Mouse (Mus musculus) adrenal gland, postnatal 4 days (tissue): Measurements from ENCODE around the gene Birc7. TPM values are rescaled to one million over a fixed set of nuclear protein-coding genes. Genes with fewer than 3 reads are reported as not detected.

Source experiments
- DNase-seq, 2 experiments: peaks; one replicate each; pipeline ENCODE4 v3.0.0; 2021 to 2022; ENCODE audit warnings: low spot score in 2 of 2, mixed read lengths in 2 of 2
- long read RNA-seq, 2 experiments: library from polyadenylated mRNA; stranded (forward); transcript quantifications; one replicate each; pipeline ENCODE4 v2.0.0; 2021
- total RNA-seq, 2 experiments: library from RNA; stranded (reverse); gene quantifications; 2 replicates each; pipeline ENCODE4 v1.2.3; 2021

Birc7 gene
- not detected for total RNA-seq
- long read RNA-seq, experiment 1, result 0 reads
- long read RNA-seq, experiment 2, result 0 reads

DNA sequence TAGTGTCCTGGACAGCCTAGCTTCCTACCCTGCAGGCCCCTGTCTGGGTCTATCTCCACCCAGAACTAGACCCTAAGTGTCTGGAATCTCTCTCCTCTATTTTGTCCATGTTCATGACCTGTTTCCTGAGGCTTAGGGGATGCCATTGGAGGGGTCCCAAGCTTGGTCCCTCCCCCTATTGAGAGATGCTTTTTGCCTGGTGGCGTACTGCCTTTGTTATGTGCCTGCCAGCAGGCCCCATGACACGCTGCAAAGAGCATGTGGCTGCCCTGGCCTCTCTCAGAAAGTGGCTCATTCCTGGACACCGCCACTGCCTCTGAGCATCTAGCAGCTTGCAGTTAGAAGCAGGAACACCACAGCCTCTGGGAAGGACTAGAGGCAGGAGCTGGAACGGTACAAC lies at the start of gene Birc7:
Gene Birc7 (plus strand): TSS at position 301 of the 400 bp plus-strand sequence.
- no peak for DNase-seq

DNA sequence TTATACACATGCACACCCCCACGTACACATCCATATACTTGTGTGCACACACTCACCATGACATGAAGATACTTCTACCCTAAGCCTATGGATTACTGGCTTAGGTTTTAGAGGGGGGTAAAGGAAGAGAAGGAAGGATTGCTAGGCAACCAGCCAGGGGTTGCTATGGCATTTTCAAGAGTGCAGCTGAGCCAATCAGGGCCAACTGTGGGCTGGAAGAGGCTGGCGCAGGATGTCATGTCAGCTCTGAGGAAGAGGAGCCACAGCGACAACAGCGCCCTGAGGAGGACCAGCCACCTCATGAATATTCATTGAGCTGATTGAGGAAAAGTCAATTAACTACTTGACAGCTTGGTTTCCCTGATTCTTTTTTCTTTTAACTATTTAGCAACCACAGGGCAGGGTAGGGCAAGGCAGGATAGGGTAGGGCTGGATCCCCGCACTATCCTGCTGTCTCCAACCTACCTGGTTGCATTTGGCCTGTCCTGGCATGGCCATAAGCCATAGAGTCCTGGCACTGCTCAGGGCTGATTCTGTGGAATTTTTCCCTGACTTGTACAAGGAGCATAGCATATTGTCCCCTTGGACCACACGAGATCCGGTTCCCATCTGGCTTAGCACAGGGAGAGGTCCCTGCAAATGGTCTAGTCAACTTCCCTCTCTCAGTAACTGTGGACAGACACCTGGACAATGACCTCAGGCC lies 49.3 kb upstream of the Birc7 start:
- DNase-seq, result no peak

DNA sequence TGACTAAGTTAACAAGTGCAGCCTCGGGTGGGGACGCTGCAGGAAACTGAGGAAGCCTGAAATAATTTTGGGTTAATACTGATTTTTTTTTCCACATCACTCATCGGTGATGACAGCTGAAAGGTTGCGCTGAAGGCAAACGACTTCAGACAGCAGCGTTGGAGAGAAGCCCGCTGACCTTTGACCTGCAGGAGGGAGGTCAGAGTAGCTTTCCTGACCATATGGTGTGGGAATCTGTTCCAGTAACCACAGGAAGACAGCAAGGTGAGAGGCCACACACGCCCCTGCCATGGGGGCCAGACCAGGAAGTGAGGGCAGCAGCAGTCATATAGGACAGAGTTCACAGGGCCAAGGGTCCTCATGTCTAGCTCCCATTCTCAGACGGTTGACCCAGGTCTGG lies 47.5 kb upstream of the Birc7 start:
- no peak for DNase-seq

DNA sequence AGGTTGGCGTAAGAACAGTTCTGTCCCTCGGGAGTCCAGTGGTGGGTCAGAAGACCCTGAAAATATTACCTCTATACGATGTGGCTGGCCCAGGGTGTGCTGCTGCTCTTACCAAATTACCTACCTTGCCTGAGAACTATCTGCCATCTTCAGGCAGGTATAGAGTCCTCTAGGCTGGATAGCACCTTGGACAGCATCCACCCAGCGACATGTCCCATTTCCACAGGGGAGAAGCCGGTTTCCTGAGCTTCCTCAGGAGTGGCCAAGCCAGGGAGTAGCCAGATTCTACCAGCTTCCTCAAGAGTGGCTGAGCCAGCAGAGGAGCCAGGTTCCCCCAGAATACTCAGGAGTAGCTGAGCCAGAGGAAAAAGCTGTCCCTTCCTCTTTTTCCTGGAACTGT lies 43.6 kb upstream of the Birc7 start:
- no peak for DNase-seq

DNA sequence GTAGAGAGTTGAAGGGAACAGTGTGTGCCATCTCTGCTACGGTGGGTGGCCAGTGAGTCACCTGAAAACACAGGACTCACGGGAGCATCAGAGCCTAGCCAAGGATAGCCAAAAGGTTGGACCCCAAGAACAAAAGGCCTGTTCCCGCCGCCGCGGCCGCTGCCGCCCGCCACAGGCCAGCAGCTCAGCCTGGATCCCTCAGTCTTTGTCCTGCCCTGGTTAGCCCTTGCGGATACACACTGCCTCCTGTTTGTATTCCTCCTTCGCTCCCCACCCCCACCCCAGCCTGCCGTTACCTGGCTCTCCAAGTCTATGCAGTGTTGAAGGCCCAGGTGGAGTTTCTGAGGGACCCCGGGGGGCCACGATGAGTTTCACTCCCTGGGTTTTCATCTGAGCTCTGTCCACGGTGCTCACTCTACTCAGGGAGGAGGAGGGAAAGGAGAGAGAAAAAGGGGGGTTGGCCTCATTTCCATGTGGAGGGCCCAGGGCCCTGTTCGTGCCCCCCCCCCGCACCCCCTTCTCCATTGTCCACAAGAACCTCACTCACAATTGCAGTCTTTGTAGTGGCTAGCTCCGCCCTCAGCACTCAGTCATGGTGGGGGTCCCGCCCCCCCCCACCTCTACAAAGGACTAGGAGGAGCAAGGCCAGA lies 39.4 kb upstream of the Birc7 start:
- DNase-seq, result no peak

DNA sequence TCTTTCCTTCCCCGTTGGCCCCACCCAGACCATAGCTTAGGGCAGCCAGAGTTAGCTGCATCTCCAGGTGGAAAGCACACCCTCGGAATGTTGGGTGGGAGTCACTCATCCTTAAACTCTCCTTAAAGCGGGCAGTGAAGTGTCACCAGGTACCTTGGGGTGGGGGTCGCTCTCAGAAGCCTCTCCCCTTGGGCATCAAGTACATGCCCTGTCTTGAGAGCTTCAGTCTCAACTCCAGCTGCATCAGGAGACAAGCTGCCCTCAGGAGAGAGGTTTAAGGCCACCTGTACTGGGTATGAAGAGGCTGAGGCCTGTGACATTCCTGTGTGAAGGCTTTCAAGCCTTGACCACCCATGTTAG lies 38.9 kb upstream of the Birc7 start:
- no peak for DNase-seq

DNA sequence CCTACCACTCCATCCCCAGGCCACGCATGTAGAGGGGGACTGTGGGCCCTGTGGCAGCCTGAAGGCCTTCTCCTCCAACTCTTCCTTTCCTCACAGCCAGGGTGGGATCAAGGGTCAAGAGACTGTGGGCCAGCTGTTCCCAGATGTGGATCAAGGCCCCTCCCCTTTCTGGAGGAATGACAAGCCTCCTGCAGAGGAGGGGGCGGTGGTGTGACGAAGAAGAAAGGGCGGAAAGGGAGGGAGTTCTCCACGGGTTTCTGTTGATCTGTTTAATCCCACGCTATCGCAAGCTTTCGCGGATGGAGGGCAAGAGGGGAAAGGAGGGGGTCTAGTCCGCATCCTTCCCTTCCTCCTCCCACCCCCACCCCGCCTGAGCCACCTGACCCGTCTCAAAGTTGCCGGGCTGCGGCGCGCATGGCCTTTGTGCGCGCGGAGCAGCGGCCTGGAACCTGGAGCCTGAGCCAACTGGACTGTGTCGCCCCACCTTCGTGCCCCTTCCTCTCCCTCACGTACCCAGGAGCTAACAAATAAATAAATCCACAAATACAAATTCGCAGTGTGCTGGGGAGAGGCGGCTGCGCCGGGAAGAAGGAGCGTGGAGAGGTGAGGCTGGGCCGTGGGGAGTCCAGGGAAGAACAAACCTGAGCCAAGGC lies 38.3 kb upstream of the Birc7 start:
- no peak for DNase-seq

DNA sequence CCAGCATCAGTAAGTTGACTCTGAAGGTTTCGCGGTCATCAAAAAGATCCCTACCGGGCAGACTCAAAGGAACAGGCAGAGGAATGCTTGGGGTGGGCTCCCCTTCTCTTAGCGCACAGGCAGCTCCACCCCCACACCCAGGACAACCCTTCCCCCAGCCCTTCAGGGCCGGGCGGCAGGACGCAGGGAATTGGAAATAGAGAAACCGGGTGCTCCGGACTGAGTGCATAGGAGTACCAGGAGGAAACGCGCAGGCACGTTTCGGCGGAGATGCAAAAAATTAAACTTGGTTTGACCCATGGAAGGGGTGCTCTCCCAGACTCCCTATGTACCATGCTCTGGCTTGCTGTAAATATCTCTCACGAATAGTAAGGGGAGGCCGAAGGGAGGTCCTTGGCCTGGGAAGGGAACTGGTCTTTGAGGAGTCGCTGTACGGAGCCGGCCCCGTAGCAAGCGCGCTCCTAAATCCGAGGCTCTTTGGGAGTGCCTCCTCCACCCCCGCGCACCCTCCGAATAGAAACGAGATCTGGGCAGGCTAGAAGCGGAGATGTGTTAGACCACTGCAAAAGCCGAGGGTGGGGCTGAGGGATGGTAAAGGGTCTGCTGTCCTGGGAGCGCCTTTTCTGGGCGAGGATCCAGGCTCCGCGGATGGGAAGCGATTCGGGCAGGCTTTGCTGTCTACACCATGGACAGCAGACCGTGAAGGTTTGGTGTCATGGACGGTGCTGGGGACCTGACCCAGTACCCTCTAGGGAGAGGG lies 37.6 kb upstream of the Birc7 start:
- no peak for DNase-seq

DNA sequence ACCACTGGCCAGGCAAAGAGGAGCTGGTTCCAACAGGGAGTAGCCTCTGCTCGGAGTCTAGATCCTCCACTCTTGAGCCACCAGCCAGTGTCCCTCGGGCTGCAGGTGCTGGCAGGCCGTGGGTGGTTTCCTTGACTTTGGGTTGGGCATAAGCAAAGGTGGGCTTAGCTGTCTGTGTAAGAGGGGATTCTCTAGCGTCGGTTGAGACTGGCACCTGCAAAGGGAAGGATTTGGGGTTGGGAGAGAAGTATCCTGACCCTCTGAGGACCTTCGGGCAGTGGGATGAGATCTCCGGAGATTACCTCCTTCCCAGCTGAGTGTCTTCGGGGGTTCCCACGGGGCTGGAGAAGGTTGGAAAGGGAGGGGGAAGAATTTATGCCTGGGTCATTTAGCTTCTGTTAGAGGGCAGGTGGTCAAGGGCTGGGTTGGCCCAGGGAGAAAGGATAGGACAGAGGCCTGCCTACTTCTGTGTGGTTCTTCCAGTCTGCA lies 36.9 kb upstream of the Birc7 start:
- DNase-seq, result no peak

DNA sequence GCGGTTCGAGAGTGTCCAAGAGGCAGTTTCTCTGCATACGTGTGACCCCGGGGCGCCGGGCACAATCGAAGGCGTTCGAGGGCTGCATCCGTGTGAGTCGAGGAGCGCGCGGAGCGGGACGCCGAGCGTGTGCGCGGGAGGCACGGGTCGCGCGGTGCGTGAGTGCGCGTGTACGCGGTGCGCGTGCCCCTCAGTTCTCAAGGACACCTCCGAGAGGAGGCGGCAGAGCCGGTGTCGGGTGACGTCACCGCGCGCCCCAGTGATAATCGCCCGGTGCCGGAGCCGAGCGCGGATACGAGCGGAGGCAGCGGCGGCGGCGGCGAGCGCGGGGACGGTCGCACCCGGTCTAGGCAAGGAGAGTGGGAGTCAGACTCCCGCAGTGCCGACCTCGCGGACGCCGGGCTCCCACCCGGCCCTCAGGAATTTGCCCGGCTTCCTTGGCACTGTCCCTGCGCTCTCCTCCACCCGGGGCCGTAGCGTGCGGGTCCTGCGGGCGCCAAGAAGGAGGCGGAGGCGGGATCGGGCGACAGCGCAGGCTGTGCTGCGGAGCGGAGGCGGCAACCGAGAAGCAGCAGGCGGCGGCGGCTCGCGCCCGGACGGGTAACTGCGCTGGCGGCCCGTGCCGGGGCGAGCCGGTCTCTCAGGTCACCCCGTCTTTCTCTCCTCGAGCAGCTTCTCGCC lies 35.8 kb upstream of the Birc7 start:
- no peak for DNase-seq

DNA sequence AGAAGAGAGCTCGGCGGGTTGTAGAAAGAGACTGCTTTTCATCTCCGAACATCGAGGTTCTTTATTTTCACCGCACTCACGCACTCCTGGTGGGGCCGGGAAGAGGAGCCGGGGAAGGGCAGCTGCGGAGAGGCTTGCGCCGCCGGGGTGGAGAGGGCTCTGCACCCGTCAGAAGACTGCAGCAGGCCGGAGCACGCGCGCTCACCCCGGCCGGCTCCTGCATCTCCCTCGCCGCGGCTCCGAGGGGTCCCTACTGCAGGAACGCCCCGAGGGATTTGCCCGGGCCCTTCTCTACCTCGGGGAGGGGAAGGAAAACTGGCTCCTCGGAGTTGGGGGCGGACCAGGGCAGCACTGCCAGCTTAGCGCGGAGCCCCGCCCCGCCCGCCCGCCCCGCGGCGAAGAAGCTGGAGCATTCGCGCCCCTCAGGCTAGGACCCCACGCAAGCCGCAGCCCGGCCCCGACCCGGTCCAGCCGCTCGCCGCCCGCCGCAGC lies 35.2 kb upstream of the Birc7 start:
- no peak for DNase-seq

DNA sequence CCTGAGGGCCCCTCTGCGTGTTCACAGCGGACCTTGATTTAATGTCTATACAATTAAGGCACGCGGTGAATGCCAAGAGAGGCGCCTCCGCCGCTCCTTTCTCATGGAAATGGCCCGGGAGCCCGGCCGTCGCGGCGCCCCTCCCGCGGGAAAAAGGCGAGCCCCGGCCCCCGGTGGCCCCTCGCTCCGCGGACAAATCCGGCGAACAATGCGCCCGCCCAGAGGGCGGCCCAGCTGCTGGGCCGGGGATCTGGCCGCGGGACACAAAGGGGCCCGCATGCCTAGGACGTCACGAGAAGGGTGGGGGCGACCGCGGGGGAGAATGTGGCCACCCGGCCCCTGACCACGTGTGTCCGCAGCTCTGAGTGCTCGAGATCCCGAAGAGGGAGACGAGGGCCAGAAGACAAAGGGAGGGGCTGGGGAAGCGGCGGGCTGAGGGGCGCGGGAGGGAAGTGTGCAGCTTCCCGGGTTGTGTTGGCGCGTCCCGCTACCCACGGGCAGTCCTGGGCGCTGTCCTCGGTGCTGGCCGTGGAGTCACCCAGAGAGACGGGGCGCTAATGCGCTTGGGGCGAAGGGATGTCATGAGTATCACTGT lies 34.7 kb upstream of the Birc7 start:
- peak; percentile 16 to 37 for DNase-seq

DNA sequence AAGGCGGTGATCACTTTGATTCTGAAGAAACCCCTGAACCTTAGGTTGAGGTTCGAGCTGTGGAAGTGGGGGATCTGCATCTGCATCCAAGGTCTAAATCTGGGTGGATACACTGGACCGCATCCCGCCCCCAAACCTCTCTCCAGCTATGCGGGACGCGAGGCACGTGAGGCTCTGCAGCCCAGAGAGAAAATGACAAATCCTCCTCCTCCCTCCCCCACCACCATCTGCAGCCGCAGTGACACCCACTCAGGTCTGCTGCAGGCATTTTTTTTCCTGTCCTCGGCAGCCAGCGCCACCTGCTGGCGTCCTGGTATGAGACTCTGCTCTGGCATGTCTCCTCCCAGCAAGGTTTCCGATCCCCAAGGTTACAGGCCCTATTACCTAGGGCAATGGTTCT lies 34.1 kb upstream of the Birc7 start:
- DNase-seq, result peak in 1 of 2 experiments; percentile 31

DNA sequence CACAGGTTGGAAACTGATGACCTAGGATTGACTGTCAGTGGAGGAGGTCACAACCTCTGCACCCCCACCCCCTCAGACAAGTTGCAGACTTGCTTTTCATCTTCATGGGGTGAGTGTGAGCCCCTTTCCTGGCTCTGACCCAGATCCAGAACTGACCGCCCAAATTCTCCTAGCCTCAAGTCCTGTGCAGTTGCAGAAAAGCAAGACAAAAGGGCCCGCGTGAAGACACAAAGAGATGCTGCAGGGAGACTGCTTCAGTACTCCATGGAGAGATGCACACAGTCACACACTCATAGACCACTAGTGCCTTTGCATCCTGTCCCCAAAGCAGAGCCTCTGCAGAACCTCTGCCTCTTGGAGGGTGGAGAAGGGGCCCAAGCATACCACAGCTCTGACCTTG lies 33.5 kb upstream of the Birc7 start:
- DNase-seq, result no peak

DNA sequence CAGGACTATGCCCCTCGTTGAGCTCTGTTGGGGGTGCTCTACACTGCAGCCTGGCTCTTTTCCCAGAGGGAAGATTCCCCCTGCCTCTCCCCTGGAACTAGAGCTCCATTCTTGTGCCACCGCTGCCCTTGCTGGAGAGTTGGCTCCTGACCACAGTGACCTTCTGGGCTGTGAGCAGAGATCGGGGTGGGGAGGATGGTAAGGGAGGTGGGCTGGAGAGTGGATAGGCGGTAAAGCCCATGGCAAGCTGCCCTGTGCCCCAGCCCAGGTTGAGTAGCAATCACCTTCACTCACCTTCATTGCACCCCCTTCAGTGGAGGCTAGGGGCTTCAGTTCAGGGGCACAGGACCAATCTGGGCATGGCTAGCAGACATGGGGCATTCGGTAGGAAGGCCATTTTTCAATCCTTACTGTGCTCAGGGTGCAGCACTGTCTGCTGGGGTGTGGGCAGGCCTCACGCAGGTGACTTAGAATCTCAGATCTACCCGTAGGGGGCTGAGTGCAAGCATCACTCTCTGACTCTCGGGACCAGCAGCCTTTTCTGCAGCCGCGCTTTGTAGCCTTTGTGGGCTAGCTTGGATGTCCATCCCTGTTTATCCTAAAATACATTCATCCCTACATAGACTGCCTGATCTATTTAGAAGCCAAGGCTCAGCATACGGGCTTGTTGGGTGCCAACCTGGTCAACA lies 32.8 kb upstream of the Birc7 start:
- DNase-seq, result no peak

DNA sequence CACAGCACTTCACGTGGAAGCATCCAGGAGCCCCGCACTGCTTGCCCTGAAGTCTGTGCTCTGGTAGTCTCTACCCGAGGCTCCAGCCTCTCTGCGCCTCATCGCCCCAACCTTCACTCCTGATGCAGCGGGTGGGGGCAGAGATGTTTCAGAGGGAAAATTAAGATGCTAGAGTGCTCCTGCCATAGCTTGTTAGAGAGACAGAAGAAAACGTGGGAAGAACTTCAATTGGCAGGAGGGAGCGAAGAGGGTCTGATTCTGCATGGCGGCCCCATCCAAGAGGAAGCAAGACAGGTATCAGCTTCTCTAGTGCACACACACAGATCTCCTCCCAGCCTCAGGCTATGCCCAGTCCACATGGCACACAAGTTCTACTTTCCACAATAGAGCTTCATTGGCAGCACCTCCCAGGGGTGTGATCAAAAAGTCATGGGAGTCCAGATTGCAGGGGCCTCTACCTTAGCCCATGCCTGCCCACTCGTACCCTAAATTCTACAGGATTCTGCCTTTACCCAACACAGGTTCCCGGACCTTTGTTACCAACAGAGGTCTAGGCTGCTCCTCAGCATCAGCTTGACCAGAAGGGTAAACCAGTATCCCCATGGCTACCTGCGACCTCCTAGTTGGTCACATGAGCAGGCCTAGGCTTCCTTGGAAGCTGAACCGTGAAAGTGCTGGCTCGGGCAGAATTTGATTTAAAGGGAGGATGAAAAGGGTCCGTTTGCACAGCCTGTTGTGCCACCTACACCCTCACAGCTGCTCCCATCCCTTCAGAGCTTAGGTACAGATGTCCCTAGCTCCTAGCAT lies 31.8 kb upstream of the Birc7 start:
- DNase-seq, result no peak

DNA sequence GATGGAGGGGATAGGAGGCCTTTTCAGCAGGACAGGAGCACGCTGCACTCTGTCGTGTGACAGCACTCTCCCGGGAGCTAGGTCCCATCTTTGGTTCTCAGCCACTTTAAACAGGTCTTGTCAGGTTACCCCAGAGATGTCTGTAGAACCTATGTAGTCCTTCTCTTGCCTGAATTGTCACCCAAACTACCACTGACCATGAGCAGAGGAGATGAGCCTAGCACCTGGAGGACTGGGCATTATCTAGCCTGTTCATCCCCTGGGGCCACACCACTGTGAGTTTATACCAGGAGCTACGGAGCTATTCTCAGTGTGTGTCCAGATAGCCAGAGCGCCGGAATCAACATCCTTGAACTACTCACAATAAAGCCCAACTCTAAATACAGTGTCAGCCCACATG lies 31.0 kb upstream of the Birc7 start:
- DNase-seq, result no peak

DNA sequence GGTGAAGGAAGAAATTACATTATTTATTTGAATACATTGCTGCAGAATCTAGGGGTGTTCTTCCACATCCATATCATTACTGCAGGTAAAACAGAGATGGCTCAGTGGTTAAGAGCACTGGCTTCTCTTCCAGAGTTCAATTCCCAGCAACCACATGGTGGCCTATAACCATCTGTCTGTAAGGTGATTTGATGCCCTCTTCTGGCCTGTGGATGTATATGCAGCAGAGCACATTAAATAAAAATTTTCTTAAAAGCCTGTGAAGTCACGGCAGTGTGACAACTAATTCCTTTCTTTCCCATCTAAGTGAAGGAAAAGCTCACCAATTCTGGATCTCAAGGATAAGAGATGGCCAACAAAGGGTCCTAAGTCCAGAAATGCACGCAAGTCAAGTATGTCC lies 26.7 kb upstream of the Birc7 start:
- DNase-seq, result no peak
